Mouse (Mus musculus) splenic B cell, adult 2 months (primary cell): ENCODE measurements around the gene Tnn.

Source experiments
- DNase-seq: peaks from one replicate; pipeline ENCODE4 v3.0.0-alpha.2; 2011; ENCODE audit warnings: low read depth, low spot score
- H3K27me3 ChIP-seq: 2 replicates; pipeline ENCODE4 v1.6.1; 2012; ENCODE audit warnings: mild to moderate bottlenecking, low read length, moderate library complexity, mixed read lengths; ENCODE audit not compliant: control insufficient read depth, poor library complexity, insufficient read depth, severe bottlenecking
- H3K36me3 ChIP-seq: 2 replicates; pipeline ENCODE4 v1.6.1; 2012; ENCODE audit warnings: mild to moderate bottlenecking, low read length, moderate library complexity, mixed read lengths; ENCODE audit not compliant: control insufficient read depth, poor library complexity, insufficient read depth, severe bottlenecking

Tnn gene

DNA sequence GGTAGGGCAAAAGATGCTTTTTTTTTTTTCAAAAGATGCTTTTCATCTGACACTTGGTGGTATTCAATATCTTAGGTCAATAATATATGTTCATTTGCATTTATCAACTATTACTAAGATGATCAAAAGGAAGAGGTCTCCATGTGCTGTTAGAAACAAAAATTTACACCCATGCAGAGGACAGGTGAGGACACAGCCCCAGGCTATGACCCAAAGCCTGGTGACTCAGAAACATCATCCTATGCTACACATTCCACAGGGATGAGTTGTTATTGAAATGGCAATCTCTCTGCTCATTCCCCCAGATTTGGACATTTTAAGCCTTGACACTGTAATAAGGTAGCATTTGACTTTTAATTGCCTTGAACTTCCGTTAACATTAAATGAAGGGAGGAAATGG lies 93.5 kb downstream of the Tnn start:
- DNase-seq, result no peak
- H3K27me3 ChIP-seq, result no peaks in the 10 kb centered on the region
- no peaks in the 10 kb centered on the region; the same call in none of the 2 replicates for H3K36me3 ChIP-seq

DNA sequence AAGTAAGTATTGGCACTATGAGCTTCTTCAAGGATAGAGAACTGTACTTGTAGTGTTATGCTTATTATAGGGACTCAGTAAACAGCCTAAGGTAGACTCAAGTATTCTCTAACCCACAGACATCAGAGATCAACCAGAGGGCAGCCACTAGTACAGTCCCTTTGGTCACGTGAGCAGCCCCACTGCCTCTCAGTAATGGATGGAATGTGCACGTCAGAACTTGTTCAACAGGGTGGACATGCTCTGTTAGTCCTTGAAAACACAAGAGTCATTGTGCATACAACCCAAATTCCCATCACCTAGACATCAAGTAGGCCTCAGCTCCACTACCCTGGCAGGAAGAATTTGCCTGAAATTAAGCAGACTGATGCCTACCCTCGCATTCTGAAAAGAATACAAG lies 95.7 kb downstream of the Tnn start:
- H3K27me3 ChIP-seq, result no peaks in the 10 kb centered on the region
- H3K36me3 ChIP-seq, result no peaks in the 10 kb centered on the region; the same call in none of the 2 replicates
- DNase-seq, result peak; percentile 54

DNA sequence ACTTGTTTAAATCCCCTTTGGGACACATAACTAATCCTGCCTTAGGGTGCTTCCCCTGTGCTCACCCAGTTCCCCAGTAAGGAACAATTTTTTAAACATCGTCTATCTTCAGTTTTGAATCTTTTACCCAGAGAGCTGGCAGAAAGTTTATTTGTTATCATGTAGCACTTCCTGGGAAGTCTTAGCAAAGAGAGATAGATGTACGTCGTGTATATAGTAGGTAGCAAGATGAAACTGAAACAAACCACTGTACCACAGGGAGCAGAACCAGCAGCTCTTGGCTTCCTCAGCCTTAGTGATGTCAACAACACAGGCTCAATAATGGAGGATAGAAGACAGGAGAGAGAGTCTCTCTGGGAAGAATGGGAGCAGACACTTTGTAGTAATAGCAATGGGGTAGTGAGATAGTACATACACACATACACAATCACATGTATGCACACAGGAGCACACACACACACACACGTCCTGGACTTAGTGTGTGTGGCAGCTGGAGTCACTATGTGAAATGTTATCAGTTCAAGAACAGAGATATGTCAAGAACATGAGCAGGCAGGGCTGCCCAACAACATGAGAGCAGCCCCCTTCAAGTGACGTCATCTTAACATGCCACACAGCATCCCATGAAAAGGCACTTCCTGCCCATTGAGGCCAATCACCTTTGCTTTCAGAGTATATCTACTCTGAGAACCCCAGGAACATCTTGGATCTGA lies 98.9 kb downstream of the Tnn start:
- peak; percentile 65 for DNase-seq
- Histone ChIP-seq H3K27me3 (no peaks in the 10 kb centered on the region), H3K36me3 (no peaks in the 10 kb centered on the region; the same call in none of the 2 replicates)

DNA sequence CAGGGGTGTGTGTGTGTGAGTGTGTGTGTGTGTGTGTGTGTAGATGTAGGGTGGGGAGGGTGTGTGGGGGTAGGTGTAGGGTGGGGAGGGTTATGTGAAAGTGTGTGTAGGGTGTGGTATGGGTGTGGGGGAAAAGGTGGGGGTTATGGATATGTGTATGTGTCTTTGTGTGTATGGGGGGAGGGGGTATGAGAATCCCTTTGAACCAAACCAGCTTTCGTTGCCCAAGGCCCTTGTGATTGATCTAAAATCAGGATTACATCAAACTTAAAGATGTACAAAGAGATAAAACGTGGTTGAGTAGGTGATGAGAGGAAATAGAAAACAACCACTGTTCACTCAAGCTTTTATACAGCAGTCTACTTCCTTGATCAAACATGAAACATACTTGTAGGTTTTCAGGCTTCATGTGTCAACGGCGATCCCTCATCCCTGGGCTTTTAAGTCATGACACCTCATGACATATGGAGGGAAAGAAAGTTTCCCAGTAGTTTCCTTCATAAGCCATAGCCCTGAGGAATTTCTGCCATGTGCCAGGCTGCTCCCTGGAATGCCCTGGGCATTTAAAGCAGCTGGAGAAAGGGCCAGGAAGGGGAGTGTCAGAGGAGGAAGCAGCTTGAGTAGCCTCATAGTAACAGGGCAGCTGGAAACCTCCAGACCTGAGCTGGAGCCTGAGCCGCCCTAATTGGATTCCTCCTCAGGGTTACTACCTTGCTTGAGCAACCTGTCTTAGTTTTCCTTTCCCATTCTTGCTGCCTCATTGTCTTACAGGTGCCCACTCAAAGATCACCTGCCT lies 99.7 kb downstream of the Tnn start:
- DNase-seq, result peak; percentile 56
- H3K27me3 ChIP-seq, result no peaks in the 10 kb centered on the region
- no peaks in the 10 kb centered on the region; the same call in none of the 2 replicates for H3K36me3 ChIP-seq

DNA sequence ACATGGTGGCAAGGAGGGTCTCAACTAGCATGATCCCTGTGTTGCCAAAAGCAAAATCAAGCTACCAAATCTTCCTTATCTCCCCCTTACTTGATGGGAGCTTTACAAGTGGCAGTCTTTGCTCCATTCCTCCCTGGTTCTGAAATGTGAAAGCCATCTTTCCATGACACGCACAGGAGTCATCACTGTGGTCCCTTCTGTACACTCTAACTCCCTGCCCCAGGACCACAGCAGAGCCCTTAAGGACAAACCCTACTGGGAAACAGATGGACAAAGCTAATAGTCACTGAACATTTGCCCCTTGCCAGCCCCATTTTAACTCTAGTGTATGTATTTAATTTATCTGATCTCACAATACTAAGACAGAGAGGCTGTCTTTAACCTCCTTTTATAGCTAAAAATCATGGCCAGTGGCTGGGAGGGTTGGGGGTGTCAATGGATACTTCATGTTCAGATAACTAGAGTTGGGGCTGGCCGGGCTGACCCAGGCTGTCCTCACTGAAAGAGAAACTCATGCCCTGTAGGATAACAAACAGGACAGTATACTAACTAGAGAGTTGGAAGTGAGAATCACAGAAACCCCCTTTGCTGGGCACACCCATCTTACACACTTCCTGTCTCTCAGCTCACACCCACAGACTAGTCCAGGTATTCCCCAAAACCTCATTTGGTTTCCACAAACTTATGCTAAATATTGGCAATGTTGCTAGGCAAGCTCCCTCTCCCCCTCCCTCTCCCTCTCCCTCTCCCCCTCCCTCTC lies 100.6 kb downstream of the Tnn start:
- no peaks in the 10 kb centered on the region; the same call in none of the 2 replicates for H3K36me3 ChIP-seq
- no peaks in the 10 kb centered on the region for H3K27me3 ChIP-seq
- DNase-seq, result peak; percentile 93

DNA sequence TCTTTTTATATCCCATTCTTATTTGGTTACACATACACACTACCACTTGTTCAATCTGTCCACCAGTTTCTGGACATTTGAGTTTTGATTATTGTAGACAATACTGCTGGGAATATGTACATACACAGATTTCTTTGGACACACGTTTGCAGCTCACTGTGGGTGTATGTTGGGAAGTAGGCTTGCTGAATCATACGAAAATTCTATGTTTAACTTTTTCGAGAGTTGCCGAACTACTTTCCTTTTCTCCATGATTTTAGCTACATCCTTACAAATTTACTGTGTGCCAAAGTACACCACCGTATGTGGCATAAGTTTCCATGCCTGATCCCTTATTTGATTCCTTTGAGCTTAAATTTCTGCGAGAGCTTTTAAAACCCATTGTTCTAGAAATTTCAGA lies 102.5 kb downstream of the Tnn start:
- Histone ChIP-seq H3K27me3 (no peaks in the 10 kb centered on the region), H3K36me3 (no peaks in the 10 kb centered on the region; the same call in none of the 2 replicates)
- no peak for DNase-seq

DNA sequence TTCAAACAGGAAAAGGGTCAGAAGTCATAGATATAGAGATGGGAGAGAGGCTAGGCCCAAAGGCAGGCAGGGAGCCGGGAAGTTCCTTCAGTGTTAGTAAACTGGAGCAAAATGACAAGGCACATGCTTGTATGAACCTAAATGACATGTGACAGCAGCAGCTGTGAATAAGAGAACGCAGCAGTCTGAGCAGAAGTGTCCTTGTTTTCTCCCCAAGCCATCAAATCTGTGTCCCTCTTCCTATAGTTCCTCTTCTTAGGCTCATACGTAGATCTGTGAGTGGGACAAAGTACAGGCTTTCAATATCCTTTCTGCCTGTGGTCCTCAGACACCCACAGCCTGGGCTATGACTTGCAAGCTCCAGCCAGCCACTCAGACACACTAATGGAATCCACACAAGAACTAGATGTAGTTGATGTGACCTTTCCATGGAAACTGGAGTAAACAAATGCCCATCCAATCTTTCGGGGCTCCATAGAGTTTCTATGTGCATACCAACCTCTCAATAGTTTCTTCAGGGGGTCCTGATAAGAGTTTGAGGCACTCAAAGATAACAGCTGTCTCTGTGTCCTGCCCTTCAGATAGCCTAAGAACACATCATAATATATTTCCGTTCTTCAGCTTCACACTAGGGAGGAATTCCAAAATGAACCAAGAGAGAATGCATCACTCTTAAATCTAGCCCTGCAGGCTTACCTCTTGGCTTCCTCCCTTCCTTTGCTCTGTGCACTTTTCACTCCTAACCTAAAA lies 104.1 kb downstream of the Tnn start:
- Histone ChIP-seq H3K27me3 (no peaks in the 10 kb centered on the region), H3K36me3 (no peaks in the 10 kb centered on the region; the same call in none of the 2 replicates)
- DNase-seq, result no peak

DNA sequence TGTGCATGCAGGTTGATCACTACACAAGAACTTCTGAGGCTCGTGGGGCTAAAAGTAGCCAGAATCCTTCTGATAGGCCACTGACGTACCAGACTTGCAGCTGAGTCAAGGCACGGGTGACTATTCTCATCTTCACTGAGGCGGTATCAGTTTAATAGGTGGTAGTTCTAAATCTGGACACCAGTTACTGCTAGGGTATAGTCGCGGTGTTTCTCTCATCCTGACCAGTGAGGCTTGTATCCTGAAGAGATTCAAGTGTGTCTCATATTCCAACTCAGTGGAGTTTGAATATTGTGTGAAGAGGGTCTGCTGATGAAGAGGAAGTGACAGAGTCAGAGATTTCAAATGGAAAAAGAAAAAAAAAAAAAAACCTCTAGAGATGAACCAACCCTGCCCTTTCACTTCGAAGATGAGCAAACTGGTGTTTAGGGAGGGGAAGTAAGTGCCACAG lies 105.9 kb downstream of the Tnn start:
- no peaks in the 10 kb centered on the region; the same call in none of the 2 replicates for H3K36me3 ChIP-seq
- H3K27me3 ChIP-seq, result no peaks in the 10 kb centered on the region
- peak; percentile 92 for DNase-seq

DNA sequence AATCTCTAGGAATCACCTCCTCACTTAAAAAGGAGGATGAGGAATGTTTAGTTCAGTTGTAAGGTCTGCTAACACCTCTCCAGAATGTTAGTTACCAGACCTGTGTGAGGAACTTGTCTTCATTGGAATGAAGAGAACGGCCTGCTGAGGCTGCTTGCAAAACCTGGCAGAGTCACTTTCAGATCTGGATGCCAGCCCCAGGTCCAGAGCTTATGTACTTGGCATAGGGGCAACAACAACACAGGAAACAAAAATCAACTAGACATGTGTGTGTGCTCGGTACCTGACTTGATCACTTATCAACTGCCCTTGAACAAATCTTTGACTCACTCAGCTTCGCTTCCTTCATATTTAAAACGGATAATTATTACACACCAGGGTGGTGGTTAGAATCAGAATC lies 106.6 kb downstream of the Tnn start:
- H3K27me3 ChIP-seq, result no peaks in the 10 kb centered on the region
- H3K36me3 ChIP-seq, result no peaks in the 10 kb centered on the region; the same call in none of the 2 replicates
- DNase-seq, result peak; percentile 55

DNA sequence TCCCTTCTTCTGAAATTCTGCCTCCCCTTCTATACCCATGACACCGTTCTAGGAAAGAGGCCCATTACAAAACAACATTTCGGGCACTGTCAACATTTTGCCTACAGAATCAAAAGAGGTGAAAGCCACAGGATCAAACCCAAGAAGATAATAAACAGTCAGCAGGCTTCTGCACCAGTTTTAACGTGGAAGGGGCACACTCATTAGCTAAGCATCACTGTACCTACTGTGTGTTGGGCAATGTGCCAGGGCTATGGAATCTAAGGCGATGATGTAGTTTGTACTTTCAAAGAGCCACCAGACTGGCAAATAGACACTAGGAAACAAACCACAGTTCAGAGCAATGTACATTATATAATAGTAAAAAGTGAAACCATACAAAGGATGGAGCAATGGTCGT lies 107.4 kb downstream of the Tnn start:
- no peaks in the 10 kb centered on the region; the same call in none of the 2 replicates for H3K36me3 ChIP-seq
- DNase-seq, result peak; percentile 55
- H3K27me3 ChIP-seq, result no peaks in the 10 kb centered on the region

DNA sequence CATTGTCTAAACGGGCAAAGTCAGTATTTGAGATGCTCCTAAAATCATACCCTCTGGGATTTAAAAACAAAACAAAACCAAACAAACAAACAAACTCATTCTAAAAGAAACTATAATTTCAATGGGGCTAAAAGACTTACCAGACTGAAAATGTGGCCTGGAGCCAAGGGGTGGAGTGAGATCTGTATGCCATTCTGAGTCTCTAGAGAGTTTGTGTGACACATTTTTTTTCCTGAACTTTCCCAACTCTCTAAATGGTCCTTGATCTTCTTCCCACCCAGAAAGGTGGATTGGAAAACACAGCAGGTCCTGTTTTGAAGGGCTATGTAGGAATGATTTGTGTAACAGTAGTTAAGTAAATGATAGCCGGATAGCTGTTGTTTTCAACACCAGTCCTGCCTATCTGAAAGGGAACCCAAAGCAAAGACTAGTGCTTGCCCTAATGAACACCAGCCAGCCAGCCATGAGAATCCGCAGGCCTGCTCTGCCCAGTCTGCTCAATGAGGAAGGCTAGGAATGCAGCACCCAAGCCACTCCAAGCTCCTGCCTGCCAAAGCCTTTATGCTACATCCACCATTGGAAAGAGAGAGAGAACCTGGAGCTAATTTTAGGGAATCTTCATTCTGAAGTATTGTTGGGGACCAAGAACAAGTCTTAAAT lies 108.2 kb downstream of the Tnn start:
- Histone ChIP-seq H3K36me3 (no peaks in the 10 kb centered on the region; the same call in none of the 2 replicates), H3K27me3 (no peaks in the 10 kb centered on the region)
- DNase-seq, result peak; percentile 55

DNA sequence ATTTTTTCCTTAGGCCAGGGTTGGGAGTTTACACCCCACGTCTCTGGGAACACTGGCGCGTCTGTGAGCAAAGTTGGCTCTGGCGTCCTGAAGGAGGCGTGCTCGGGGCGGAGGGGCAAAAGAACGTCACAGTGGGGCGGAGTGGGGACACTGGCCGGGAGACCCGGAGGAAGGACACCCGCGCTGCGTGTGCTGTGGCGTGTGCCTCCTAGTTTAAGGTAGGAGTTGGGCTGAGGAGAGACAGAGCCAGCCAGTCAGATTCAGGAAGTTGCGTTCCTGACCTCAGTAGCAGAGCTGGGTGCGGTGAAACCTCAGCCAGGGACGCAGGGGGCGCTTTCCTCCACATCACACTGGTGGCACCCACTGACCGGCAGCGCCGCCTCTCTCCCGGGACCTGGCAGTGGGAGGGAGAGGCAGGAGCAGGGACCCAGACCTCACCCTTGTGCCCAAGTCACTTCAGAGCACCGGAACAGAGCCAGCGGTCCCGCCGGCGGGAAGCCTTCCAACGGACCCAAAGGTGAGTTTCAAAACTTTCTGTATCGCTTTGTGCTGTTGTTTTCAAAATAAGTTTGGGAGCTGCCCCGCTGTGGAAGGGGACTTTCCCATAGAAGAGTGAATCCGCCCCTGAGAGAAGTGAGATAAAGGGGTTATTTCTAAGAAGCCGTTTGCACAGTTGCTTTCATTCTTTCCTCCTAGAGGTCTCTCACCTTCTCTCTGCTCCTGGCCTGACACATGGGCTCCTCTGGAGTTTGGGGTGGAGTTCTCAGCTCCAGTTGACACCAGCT lies 109.0 kb downstream of the Tnn start, which contains the start of gene 4930523C07Rik:
Gene 4930523C07Rik, plus strand, starts transcription at position 146 of the 785 bp plus-strand sequence.
- H3K27me3 ChIP-seq, result no peaks in the 10 kb centered on the region
- peak; percentile 87 for DNase-seq
- H3K36me3 ChIP-seq, result no peaks in the 10 kb centered on the region; the same call in 1 of the 2 replicates
